Mouse (Mus musculus) cerebellum, adult 2 months (tissue): ENCODE measurements around the gene Ercc6.

Experiments used
- CTCF ChIP-seq: fragments of 200-500 bp; IDR thresholded peaks from 2 replicates; pipeline ENCODE4 v1.5.1; 2011; ENCODE audit warnings: low read depth, mild to moderate bottlenecking, control low read depth, low read length, moderate library complexity, borderline replicate concordance; ENCODE audit not compliant: insufficient read depth
- POLR2A ChIP-seq: fragments of 200-500 bp; IDR thresholded peaks from 2 replicates; pipeline ENCODE4 v1.6.1; 2011; ENCODE audit warnings: low read length, control low read depth, borderline replicate concordance; ENCODE audit not compliant: insufficient read depth

- no peak for TF ChIP-seq CTCF
- TF ChIP-seq POLR2A, result no peak
Measured at GRCm38 (mm10) chr14:32467606-32468005, 45.7 kb upstream of the Ercc6 start.
